Mouse (Mus musculus) MEL (cell line): ENCODE measurements around the gene Olfr746. TPM values are rescaled to one million over a fixed set of nuclear protein-coding genes. Genes with fewer than 3 reads are reported as not detected.

Experiments
- DNase-seq: peaks from one replicate; pipeline ENCODE4 v3.0.0; 2011; ENCODE audit warnings: low read depth, low spot score
- H3K27ac ChIP-seq: 2 replicates; pipeline ENCODE4 v1.5.1; 2012; ENCODE audit warnings: low read depth, mild to moderate bottlenecking, control low read depth, low read length, moderate library complexity; ENCODE audit not compliant: control insufficient read depth
- H3K27me3 ChIP-seq, 2 experiments: fragments of 150-350 bp in 1 of 2; sonication (generic) in 1 of 2; 2 replicates each; pipeline ENCODE4 v1.6.1; 2012; ENCODE audit warnings: low read length in 2 of 2, mild to moderate bottlenecking in 2 of 2, improper control_type of control experiment in 1 of 2, moderate library complexity in 1 of 2; ENCODE audit not compliant: insufficient read depth in 2 of 2, control insufficient read depth in 1 of 2
- H3K36me3 ChIP-seq, 2 experiments: 2 replicates each; pipeline ENCODE4 v1.6.1; 2012 to 2014; ENCODE audit warnings: low read length in 2 of 2, improper control_type of control experiment in 1 of 2, inconsistent platforms in 1 of 2, mild to moderate bottlenecking in 1 of 2; ENCODE audit not compliant: insufficient read depth in 2 of 2, control insufficient read depth in 1 of 2
- H3K4me1 ChIP-seq, 2 experiments: fragments of 150-350 bp in 1 of 2; sonication (generic) in 1 of 2; 2 replicates each; pipeline ENCODE4 v1.6.1; 2012; ENCODE audit warnings: low read length in 2 of 2, improper control_type of control experiment in 1 of 2, mild to moderate bottlenecking in 1 of 2; ENCODE audit not compliant: insufficient read depth in 2 of 2, control insufficient read depth in 1 of 2
- H3K4me3 ChIP-seq, 2 experiments: fragments of 150-350 bp in 1 of 2; sonication (generic) in 1 of 2; 2 replicates each; pipeline ENCODE4 v1.5.1; 2012; ENCODE audit warnings: low read depth in 2 of 2, low read length in 2 of 2, mild to moderate bottlenecking in 2 of 2, moderate library complexity in 2 of 2, control low read depth in 1 of 2, improper control_type of control experiment in 1 of 2; ENCODE audit not compliant: control insufficient read depth in 1 of 2, insufficient read depth in 1 of 2
- H3K79me2 ChIP-seq: 2 replicates; pipeline ENCODE4 v1.6.1; 2012; ENCODE audit warnings: mild to moderate bottlenecking, low read length, moderate library complexity; ENCODE audit not compliant: control insufficient read depth, poor library complexity, insufficient read depth
- H3K9ac ChIP-seq: 2 replicates; pipeline ENCODE4 v1.6.1; 2012; ENCODE audit warnings: low read depth, mild to moderate bottlenecking, control low read depth, low read length, moderate library complexity; ENCODE audit not compliant: control insufficient read depth, poor library complexity, severe bottlenecking
- H3K9me3 ChIP-seq: fragments of 150-350 bp; sonication (generic); replicated peaks from 2 replicates; pipeline ENCODE4 v1.6.1; 2012; ENCODE audit warnings: mild to moderate bottlenecking, low read length, improper control_type of control experiment, moderate library complexity; ENCODE audit not compliant: insufficient read depth
- CHD2 ChIP-seq: IDR thresholded peaks from 2 replicates; pipeline ENCODE4 v1.6.1; 2011; ENCODE audit warnings: low read length, improper control_type of control experiment
- CTCF ChIP-seq, 3 experiments: IDR thresholded peaks in 2 of 3; conservative IDR thresholded peaks in 1 of 3; 2 replicates each; pipeline ENCODE4 v1.5.1; 2011 to 2012; ENCODE audit warnings: low read length in 3 of 3, low read depth in 2 of 3, mild to moderate bottlenecking in 2 of 3, improper control_type of control experiment in 1 of 3, inconsistent platforms in 1 of 3, mixed read lengths in 1 of 3, moderate library complexity in 1 of 3; ENCODE audit not compliant: control insufficient read depth in 1 of 3, insufficient read depth in 1 of 3, poor library complexity in 1 of 3, severe bottlenecking in 1 of 3
- EP300 ChIP-seq, 2 experiments: IDR thresholded peaks; 2 replicates each; pipeline ENCODE4 v1.6.1; 2011; ENCODE audit warnings: improper control_type of control experiment in 2 of 2, low read length in 2 of 2, low read depth in 1 of 2, mild to moderate bottlenecking in 1 of 2
- ETS1 ChIP-seq: IDR thresholded peaks from 2 replicates; pipeline ENCODE4 v1.6.1; 2012; ENCODE audit warnings: low read depth, mild to moderate bottlenecking, inconsistent platforms, low read length, improper control_type of control experiment, moderate library complexity
- HCFC1 ChIP-seq: IDR thresholded peaks from 2 replicates; pipeline ENCODE4 v1.6.1; 2012; ENCODE audit warnings: low read depth, mild to moderate bottlenecking, inconsistent platforms, low read length, improper control_type of control experiment, moderate library complexity
- KAT2A ChIP-seq: conservative IDR thresholded peaks from 2 replicates; pipeline ENCODE4 v1.6.1; 2012; ENCODE audit warnings: low read depth, low read length, improper control_type of control experiment, inconsistent platforms
- MAFK ChIP-seq: IDR thresholded peaks from 2 replicates; pipeline ENCODE4 v1.6.1; 2011; ENCODE audit warnings: low read depth, mild to moderate bottlenecking, low read length, improper control_type of control experiment, borderline replicate concordance
- MAZ ChIP-seq: IDR thresholded peaks from 2 replicates; pipeline ENCODE4 v1.6.1; 2012; ENCODE audit warnings: low read depth, mild to moderate bottlenecking, inconsistent platforms, low read length, improper control_type of control experiment
- MEF2A ChIP-seq: IDR thresholded peaks from 2 replicates; pipeline ENCODE4 v1.6.1; 2014; ENCODE audit warnings: low read depth, mild to moderate bottlenecking, inconsistent platforms, low read length, improper control_type of control experiment; ENCODE audit not compliant: poor library complexity, insufficient replicate concordance, severe bottlenecking; ENCODE audit errors: extremely low read depth
- MXI1 ChIP-seq: IDR thresholded peaks from 2 replicates; pipeline ENCODE4 v1.6.1; 2011; ENCODE audit warnings: mild to moderate bottlenecking, low read depth, low read length, improper control_type of control experiment
- MYC ChIP-seq: IDR thresholded peaks from 2 replicates; pipeline ENCODE4 v1.6.1; 2011; ENCODE audit warnings: low read depth, mild to moderate bottlenecking, low read length, improper control_type of control experiment, moderate library complexity
- NELFE ChIP-seq: IDR thresholded peaks from 2 replicates; pipeline ENCODE4 v1.6.1; 2011; ENCODE audit warnings: low read depth, low read length, improper control_type of control experiment
- POLR2AphosphoS5 ChIP-seq: IDR thresholded peaks from 2 replicates; pipeline ENCODE4 v1.6.1; 2012; ENCODE audit warnings: low read depth, borderline replicate concordance, mild to moderate bottlenecking, inconsistent platforms, low read length, moderate library complexity, mixed read lengths
- RAD21 ChIP-seq: IDR thresholded peaks from 2 replicates; pipeline ENCODE4 v1.6.1; 2011; ENCODE audit warnings: mild to moderate bottlenecking, low read depth, low read length, improper control_type of control experiment
- RCOR1 ChIP-seq: IDR thresholded peaks from 2 replicates; pipeline ENCODE4 v1.6.1; 2012; ENCODE audit warnings: low read depth, mild to moderate bottlenecking, inconsistent platforms, low read length, improper control_type of control experiment
- TAL1 ChIP-seq: IDR thresholded peaks from 2 replicates; pipeline ENCODE4 v1.6.1; 2012; ENCODE audit warnings: mild to moderate bottlenecking, inconsistent platforms, low read length, moderate library complexity, mixed read lengths
- TCF12 ChIP-seq: IDR thresholded peaks from 2 replicates; pipeline ENCODE4 v1.6.1; 2014; ENCODE audit warnings: low read depth, mild to moderate bottlenecking, inconsistent platforms, low read length, improper control_type of control experiment, moderate library complexity
- USF1 ChIP-seq: IDR thresholded peaks from 2 replicates; pipeline ENCODE4 v1.6.1; 2014; ENCODE audit warnings: low read depth, mild to moderate bottlenecking, inconsistent platforms, low read length, improper control_type of control experiment, moderate library complexity
- ZC3H11A ChIP-seq: IDR thresholded peaks from 2 replicates; pipeline ENCODE4 v1.6.1; 2012; ENCODE audit warnings: low read depth, mild to moderate bottlenecking, inconsistent platforms, low read length, improper control_type of control experiment
- ZKSCAN1 ChIP-seq: IDR thresholded peaks from 2 replicates; pipeline ENCODE4 v1.6.1; 2012; ENCODE audit warnings: low read depth, mild to moderate bottlenecking, inconsistent platforms, low read length, improper control_type of control experiment, moderate library complexity
- ZMIZ1 ChIP-seq: IDR thresholded peaks from 2 replicates; pipeline ENCODE4 v1.6.1; 2012; ENCODE audit warnings: low read depth, mild to moderate bottlenecking, inconsistent platforms, low read length, improper control_type of control experiment, moderate library complexity
- polyA plus RNA-seq, 2 experiments: library from polyadenylated mRNA; stranded (reverse) in 1 of 2; unstranded in 1 of 2; fragments of >175 nt in 1 of 2; fragments of >200 nt in 1 of 2; gene quantifications; 2 replicates each; pipeline versions ENCODE4 v1.2.1 to v1.2.4; 2012; ENCODE audit warnings: low replicate concordance in 2 of 2, low read depth in 1 of 2; ENCODE audit not compliant: insufficient read length in 2 of 2, insufficient read depth in 1 of 2, missing spikeins in 1 of 2
- total RNA-seq: library from RNA; depleted of rRNA; stranded (reverse); fragments of 300-350 nt; gene quantifications from 2 replicates; pipeline ENCODE4 v1.2.3, GENCODE M21; 2012; rRNA removed

The Olfr746 gene
- total RNA-seq (not detected in 2 replicates), polyA plus RNA-seq (not detected)

- Histone ChIP-seq H3K4me3 (no peak within 1 kb of the TSS), H3K79me2 (no peaks in the 10 kb centered on the region), H3K4me1 (no peaks in the 10 kb centered on the region), H3K27ac (no peak within 1 kb of the TSS), H3K36me3 (no peaks in the 10 kb centered on the region), H3K27me3 (no peaks in the 10 kb centered on the region), H3K9ac (no peak within 1 kb of the TSS), H3K9me3 (no peaks in the 10 kb centered on the region)
- DNase-seq: no peak
- TF ChIP-seq CTCF (IDR thresholded peaks at IDR 0.05 in 2 of 3, conservative IDR thresholded peaks at IDR 0.05 in 1 of 3; ENCODE audit: control insufficient read depth in 1 of 3, insufficient read depth in 1 of 3, low read depth in 2 of 3, low read length in 3 of 3, poor library complexity in 1 of 3, severe bottlenecking in 1 of 3) (no peak), TCF12 (no peak), TAL1 (no peak), POLR2AphosphoS5 (no peak), ZMIZ1 (no peak), RCOR1 (no peak), EP300 (IDR thresholded peaks at IDR 0.05; ENCODE audit: low read depth in 1 of 2, low read length in 2 of 2) (no peak), CHD2 (no peak), ETS1 (no peak), MAFK (no peak), MEF2A (no peak), ZC3H11A (no peak), MXI1 (no peak), ZKSCAN1 (no peak), USF1 (no peak), MAZ (no peak)
These were observed at the start of gene Olfr746 for GRCm38 (mm10) chr14:50646783-50647182. Olfr746 (plus strand) TSS chr14:50647083.

GRCm38 (mm10) chr14:50614579-50614978, 32.3 kb upstream of the Olfr746 start, which contains the start of gene Olfr744:
Olfr744 (plus strand) TSS chr14:50614879.
- Histone ChIP-seq H3K79me2 (no peaks in the 10 kb centered on the region), H3K9ac (no peak within 1 kb of the TSS), H3K9me3 (no peaks in the 10 kb centered on the region), H3K27ac (no peak within 1 kb of the TSS), H3K27me3 (no peaks in the 10 kb centered on the region), H3K36me3 (no peaks in the 10 kb centered on the region), H3K4me1 (no peaks in the 10 kb centered on the region), H3K4me3 (no peak within 1 kb of the TSS)
- DNase-seq: no peak
- TF ChIP-seq MAZ: no peak
- no peak for TF ChIP-seq RAD21
- TF ChIP-seq MXI1: no peak
- no peak for TF ChIP-seq MYC
- no peak for TF ChIP-seq CTCF (IDR thresholded peaks at IDR 0.05 in 2 of 3, conservative IDR thresholded peaks at IDR 0.05 in 1 of 3; ENCODE audit: control insufficient read depth in 1 of 3, insufficient read depth in 1 of 3, low read depth in 2 of 3, low read length in 3 of 3, poor library complexity in 1 of 3, severe bottlenecking in 1 of 3)
- TF ChIP-seq NELFE: no peak
- no peak for TF ChIP-seq KAT2A
- no peak for TF ChIP-seq HCFC1
- TF ChIP-seq EP300 (IDR thresholded peaks at IDR 0.05; ENCODE audit: low read depth in 1 of 2, low read length in 2 of 2): no peak
